Mouse (Mus musculus): ENCODE data around the gene Slc25a53.
"Not testable (repeated sequence)": the region's sequence is repeated elsewhere in the genome, so short reads cannot be mapped to it uniquely, and the experiment has no call there.

Slc25a53 gene

DNA sequence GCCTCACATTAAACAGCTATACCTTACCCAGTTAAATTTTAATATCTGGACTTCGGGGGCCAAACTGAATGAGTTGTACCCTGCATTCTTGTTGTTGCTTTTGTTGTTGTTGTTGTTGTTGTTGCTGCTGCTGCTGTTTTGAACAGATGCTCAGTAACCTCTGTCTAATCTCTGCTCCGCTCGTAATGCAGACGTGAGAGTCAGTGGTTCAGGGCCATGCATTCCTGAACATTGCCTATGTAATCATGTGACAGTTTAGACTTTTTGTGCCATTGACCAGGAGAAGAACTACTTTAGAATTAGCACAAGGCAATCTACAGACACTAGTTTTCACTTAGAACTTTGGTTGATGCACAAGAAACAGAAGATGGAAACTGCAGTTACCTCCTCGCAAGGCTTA lies 79.8 kb downstream of the Slc25a53 start:
- DNase-seq = not testable (repeated sequence)

DNA sequence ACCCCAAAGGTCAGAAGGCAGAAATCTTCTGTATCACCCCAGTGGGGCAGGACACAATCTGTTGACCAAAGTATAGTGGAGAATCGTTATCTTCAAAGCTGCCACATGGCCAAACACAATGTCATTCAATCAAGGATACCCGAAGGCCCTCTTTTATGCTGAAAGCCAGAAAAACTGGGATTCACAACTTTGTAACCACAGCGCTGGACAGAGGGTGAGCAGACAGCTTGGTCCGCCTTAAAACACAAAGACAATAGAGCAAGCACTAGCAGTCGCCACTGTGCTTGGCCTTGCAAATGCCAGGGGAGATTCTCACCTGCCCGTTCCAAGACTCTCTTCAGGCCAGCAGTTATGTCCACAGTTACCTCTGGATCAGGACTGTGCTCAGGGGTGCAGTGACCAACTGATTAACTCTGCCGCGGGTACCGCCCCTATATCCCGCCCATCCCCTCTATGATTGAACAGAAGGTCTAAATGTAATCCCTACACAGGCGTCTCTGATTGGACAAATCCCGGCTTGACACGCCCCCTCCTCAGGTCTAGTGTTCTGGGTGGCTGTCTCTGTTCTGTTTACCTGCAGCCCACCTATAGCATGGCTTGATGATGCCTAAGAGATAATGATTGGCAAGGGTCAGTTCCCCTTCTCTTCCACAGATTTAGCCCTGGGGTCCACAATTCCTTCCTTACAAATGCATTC lies 80.4 kb downstream of the Slc25a53 start:
- DNase-seq = peak; percentile 70

DNA sequence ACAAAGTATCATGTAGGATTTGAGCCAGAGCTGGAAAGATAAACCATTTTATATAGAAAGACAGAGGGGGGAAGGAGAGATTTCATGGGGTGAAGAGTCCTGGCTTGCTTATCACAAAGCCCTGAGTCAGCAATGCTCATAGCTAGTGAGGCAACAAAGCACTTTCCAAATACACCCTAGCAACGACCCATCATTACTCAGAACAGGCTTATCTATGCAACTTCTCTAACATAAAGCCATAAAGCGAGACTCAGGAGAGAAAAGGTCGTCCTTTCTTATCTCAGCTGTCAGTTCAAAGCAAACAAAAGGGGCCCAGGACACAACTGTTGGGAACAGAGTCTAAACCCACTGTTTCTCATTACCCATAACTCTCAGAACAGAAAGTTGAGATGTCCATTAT lies 100.1 kb downstream of the Slc25a53 start:
- no peak for DNase-seq

Data from embryo, embryonic 11 days (tissue).